Mouse (Mus musculus) cerebellum, adult 2 months (tissue): ENCODE data around the gene Zfp771. TPM values are rescaled to one million over a fixed set of nuclear protein-coding genes. Genes with fewer than 3 reads are reported as not detected.

Experiments
- DNase-seq, 2 experiments: peaks; one replicate each; pipeline ENCODE4 v3.0.0; 2021
- H3K27ac ChIP-seq: fragments of 200-500 bp; 2 replicates; pipeline ENCODE4 v1.5.1; 2012; ENCODE audit warnings: low read length, control low read depth, inconsistent platforms; ENCODE audit not compliant: insufficient read depth
- H3K27me3 ChIP-seq: fragments of 200-500 bp; 2 replicates; pipeline ENCODE4 v1.6.1; 2012; ENCODE audit warnings: inconsistent platforms, mild to moderate bottlenecking, low read length, moderate library complexity; ENCODE audit not compliant: control insufficient read depth, insufficient read depth
- H3K4me1 ChIP-seq: fragments of 200-500 bp; 2 replicates; pipeline ENCODE4 v1.6.1; 2011; ENCODE audit warnings: low read length; ENCODE audit not compliant: control insufficient read depth, insufficient read depth
- H3K4me3 ChIP-seq: fragments of 200-500 bp; replicated peaks from 2 replicates; pipeline ENCODE3; 2011; ENCODE audit warnings: mild to moderate bottlenecking, low read depth, low read length, control low read depth; ENCODE audit not compliant: insufficient read depth
- CTCF ChIP-seq: fragments of 200-500 bp; IDR thresholded peaks from 2 replicates; pipeline ENCODE4 v1.5.1; 2011; ENCODE audit warnings: low read depth, mild to moderate bottlenecking, control low read depth, low read length, moderate library complexity, borderline replicate concordance; ENCODE audit not compliant: insufficient read depth
- POLR2A ChIP-seq: fragments of 200-500 bp; IDR thresholded peaks from 2 replicates; pipeline ENCODE4 v1.6.1; 2011; ENCODE audit warnings: low read length, control low read depth, borderline replicate concordance; ENCODE audit not compliant: insufficient read depth
- WGBS: fragments of 180-500 bp; shearing (Covaris S2); methylation state at CpG from one replicate; pipeline ENCODE4 v1.1.7; 2018; 5-methylcytosine and 5-hydroxymethylcytosine counted together
- polyA plus RNA-seq: library from polyadenylated mRNA; depleted of rRNA; stranded (reverse); fragments of >200 nt; gene quantifications from 2 replicates; pipeline ENCODE4 v1.2.3, GENCODE M21; 2012

The Zfp771 gene
- polyA plus RNA-seq, 1 experiment, result 88.7 TPM

DNA sequence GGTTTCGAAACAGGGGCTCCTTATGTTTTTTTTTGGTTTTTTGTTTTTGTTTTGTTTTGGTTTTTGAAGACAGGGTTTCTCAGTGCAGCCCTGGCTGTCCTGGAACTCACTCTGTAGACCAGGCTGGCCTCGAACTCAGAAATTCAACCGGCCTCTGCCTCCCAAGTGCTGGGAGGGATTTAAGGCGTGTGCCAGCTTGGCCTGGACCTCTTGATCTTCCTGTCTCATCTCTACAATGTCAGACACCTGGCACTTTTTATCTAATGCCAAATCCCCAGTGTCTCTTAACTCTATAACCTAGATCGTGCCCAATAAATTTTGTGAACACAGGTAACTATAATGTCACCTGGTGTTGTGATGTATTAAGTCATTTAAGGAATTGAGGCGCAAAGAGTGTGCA lies 9.3 kb downstream of the Zfp771 start:
- no peaks in the 10 kb centered on the region for H3K27me3 ChIP-seq
- H3K4me3 ChIP-seq, result peak overlapping the region; percentile 72
- H3K27ac ChIP-seq, result peak overlapping the region; percentile 88
- H3K4me1 ChIP-seq, result no peaks in the 10 kb centered on the region; the same call in 1 of the 2 replicates
- WGBS, result 41% methylated on average over 6 of the region's 6 CpGs
- no peak for TF ChIP-seq POLR2A
- no peak for DNase-seq

- Histone ChIP-seq H3K27ac (peak overlapping the region; percentile 88), H3K27me3 (no peaks in the 10 kb centered on the region), H3K4me1 (no peaks in the 10 kb centered on the region; the same call in 1 of the 2 replicates), H3K4me3 (peak overlapping the region; percentile 72)
- WGBS, result under 1% methylated on average over 133 of the region's 136 CpGs
- DNase-seq, result peak; percentile 97
- TF ChIP-seq CTCF, result no peak
- TF ChIP-seq POLR2A, result peak; percentile 77
Measured at GRCm38 (mm10) chr7:127253821-127254769, 10.0 kb downstream of the Zfp771 start.

GRCm38 (mm10) chr7:127255008-127255407 lies 10.9 kb downstream of the Zfp771 start:
- TF ChIP-seq POLR2A, result no peak
- Histone ChIP-seq H3K27ac (peak overlapping the region; percentile 81), H3K27me3 (no peaks in the 10 kb centered on the region), H3K4me3 (peak overlapping the region; percentile 62), H3K4me1 (no peaks in the 10 kb centered on the region; the same call in 1 of the 2 replicates)
- no peak for DNase-seq
- 25% methylated on average over 4 of the region's 4 CpGs for WGBS

GRCm38 (mm10) chr7:127255965-127256364 lies 11.9 kb downstream of the Zfp771 start:
- no peaks in the 10 kb centered on the region for H3K27me3 ChIP-seq
- DNase-seq, result no peak
- no peak overlapping the region for H3K4me3 ChIP-seq
- H3K4me1 ChIP-seq, result peaks cover under 1% of the 10 kb centered on the region; the same call in 1 of the 2 replicates
- H3K27ac ChIP-seq, result no peak overlapping the region
- TF ChIP-seq CTCF (no peak), POLR2A (no peak)
- 90% methylated on average over 2 of the region's 2 CpGs for WGBS

DNA sequence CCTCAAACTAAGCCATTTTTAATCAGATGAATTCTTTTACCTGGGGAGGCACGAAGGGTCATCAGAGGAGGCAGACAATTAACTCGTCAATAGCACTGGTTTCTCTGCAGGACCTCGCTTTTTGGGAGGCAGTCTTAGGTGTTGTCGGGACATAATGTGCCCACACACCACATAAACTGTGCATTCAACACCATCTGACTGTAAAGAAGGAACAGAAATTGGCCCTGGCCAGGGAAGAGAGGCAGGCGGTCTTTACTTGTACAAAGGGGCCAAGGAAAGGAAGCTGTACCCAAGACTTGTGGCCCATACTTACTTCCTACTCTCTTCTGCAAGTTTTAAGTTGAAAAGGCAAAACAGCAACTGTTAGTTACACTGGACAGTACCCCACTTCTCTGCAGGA lies 12.4 kb downstream of the Zfp771 start:
- Histone ChIP-seq H3K27me3 (no peaks in the 10 kb centered on the region), H3K4me3 (no peak overlapping the region), H3K27ac (no peak overlapping the region), H3K4me1 (peaks cover 3% of the 10 kb centered on the region; the same call in 1 of the 2 replicates)
- no peak for DNase-seq
- WGBS, result 86% methylated on average over 5 of the region's 5 CpGs
- no peak for TF ChIP-seq CTCF
- no peak for TF ChIP-seq POLR2A

DNA sequence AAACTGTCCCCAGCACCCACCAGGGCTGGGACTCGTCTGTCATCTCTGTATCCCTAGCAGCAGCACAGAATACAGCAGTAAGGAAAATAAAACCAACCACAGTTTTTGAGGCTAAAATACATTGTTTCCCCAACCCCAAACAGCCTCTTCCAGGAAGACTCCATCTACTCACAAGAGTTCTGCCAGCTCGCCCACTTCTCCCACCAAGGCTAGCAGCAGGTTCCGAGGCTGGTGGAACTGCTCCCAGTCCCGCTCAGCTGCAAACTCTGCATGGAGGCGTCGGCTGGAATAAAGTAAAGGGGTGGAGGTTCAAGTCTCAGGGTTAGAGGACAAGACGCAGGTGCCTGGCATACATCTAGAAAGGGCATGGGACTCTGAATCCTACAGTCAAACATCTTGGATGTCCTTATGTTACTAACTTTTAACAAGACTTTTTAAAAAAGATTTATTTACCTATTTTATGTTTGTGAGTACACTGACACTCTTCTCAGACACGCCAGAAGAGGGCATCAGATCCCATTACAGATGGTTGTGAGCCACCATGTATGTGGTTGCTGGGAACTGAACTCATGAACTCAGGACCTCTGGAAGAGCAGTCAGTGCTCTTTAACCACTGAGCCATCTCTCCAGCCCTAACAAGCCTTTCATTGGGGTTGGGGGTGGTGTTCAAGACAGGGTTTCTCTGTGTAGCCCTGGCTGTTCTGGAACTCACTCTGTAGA lies 15.3 kb downstream of the Zfp771 start:
- no peaks in the 10 kb centered on the region for H3K27me3 ChIP-seq
- DNase-seq, result no peak
- 40% methylated on average over 8 of the region's 8 CpGs for WGBS
- TF ChIP-seq POLR2A (no peak), CTCF (no peak)
- peaks cover 3% of the 10 kb centered on the region; the same call in 1 of the 2 replicates for H3K4me1 ChIP-seq
- no peak overlapping the region for H3K27ac ChIP-seq
- no peak overlapping the region for H3K4me3 ChIP-seq

- Histone ChIP-seq H3K4me1 (peaks cover 3% of the 10 kb centered on the region; the same call in 1 of the 2 replicates), H3K4me3 (peak within 1 kb of the TSS; percentile 98), H3K27me3 (no peaks in the 10 kb centered on the region), H3K27ac (no peak within 1 kb of the TSS)
- peak; percentile 97 to 99 for DNase-seq
- TF ChIP-seq CTCF (peak; percentile 73; the same call in 1 of the 2 replicates), POLR2A (peak; percentile 85; the same call in 1 of the 2 replicates)
- WGBS, result under 1% methylated on average over 50 of the region's 50 CpGs
Measured at GRCm38 (mm10) chr7:127260309-127261111, 16.4 kb downstream of the Zfp771 start, which contains the start of gene Dctpp1. Dctpp1 (minus strand) TSS chr7:127260709.
